Mouse (Mus musculus) adrenal gland, postnatal 25 days (tissue): ENCODE results near the gene 4930524N10Rik. TPM values are rescaled to one million over a fixed set of nuclear protein-coding genes. Genes with fewer than 3 reads are reported as not detected.

Experiments
- DNase-seq: peaks from one replicate; pipeline ENCODE4 v3.0.0; 2021; ENCODE audit warnings: mixed read lengths
- long read RNA-seq: library from polyadenylated mRNA; stranded (forward); transcript quantifications from one replicate; pipeline ENCODE4 v2.0.0, GENCODE M21; 2021
- total RNA-seq: library from RNA; stranded (reverse); gene quantifications from 2 replicates; pipeline ENCODE4 v1.2.3, GENCODE M21; 2021

Gene 4930524N10Rik
- total RNA-seq = not detected in 2 replicates
- long read RNA-seq = 0 reads

DNA sequence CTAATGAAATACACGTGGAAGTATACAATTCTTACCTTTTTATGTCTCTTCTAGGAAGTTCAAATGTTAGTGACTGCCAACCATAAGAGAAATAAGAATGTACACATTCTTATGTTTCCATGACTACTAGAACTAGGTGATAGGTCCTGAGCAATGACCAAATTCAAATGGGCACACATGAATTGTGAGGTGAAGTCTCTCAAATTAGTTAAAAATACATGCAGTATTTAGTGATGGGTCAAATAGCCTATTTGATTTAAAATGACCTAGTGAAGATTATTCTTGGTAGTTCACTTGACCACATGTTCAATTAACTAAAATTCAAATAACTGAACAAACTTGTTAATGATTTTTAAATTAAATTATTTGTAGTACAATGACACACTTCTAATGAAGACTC, at the start of gene 4930524N10Rik:
TSS of gene 4930524N10Rik (minus strand) at position 101 of the 400 bp plus-strand sequence.
- no peak for DNase-seq

DNA sequence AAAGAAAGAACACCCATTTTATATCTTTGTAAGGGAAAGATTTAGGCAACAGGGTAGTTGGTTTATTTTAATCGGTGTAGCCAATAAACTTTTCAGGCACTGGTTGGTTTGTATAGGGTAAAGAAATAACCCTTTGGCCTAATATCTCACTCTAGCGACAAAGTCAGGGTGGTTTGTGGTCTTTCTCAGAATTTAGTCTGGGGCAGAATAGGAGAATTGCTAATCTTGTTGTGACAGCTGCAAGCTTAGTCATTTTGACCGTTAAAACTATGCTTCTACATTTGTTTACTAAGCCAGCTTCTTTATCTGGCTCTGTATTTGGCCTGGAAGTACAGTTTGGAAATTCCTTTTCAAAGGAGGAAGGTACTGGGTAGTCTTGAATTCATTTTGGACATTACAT, 6.8 kb upstream of the 4930524N10Rik start:
- DNase-seq = no peak

DNA sequence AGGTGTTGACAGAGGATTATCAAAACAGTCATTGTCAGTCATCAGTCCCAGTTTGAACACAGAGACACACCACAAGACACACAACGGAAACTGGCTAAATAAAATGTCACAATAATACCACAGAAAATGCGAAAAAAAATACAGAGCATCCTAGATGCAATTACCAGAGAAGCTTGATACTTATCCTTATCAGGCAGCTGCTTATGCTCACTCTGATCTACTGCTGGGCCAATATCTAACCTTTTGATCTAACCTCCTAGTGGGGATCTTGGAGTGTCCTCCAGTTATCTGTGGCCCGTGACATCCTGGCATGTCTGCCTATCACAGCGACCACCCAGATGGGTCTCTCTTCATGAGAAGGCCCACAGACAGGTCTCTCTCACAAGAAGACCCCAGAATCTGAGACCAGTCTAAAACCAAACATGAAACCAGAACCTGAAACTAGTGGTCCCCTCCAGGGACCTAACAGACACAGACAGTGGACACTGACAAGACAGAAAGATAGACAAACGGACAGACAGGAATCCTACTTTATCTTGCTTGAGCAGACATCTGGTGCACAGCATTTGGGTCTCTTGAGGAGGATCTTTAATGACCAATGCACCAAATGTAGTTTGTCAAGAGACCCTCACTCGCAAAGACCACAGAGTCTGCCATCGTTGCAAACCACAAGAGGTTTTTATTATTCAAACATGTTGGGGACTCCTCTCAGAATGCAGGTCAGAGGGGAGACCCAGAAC, 6.3 kb upstream of the 4930524N10Rik start:
- DNase-seq = no peak

DNA sequence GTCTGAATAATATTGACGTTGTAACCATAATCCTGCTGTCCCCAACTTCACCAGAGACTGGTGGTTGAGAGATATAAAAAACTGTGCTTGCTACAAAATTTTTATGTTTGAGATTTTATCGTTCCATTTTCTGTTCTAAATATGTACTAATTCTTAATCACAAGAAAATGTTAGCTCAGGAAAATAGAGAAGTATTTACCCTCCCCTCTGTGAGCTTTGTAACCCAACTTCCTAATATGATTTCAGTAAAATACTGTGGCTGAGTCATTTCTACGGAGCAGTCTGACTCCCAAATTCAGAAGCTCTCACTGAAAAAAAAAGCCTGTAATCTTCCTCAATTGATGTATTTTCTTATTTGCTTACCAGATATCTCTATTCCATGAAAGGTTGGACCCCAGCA, 4.7 kb upstream of the 4930524N10Rik start:
- no peak for DNase-seq

Other genes with a start within 250 kb of the 4930524N10Rik start
- gene Gm15140, start 222.7 kb downstream of the 4930524N10Rik start, total RNA-seq = not detected in 2 replicates
- not detected in 2 replicates for gene Samt4, start 138.6 kb upstream of the 4930524N10Rik start, total RNA-seq
- not detected in 2 replicates for gene Samt2, start 236.0 kb upstream of the 4930524N10Rik start, total RNA-seq